8 mouse cellular contexts compared by ENCODE assay signal in genomic region chr4:117251801-117252316, GRCm38 (mm10). TPM values are rescaled to one million over a fixed set of nuclear protein-coding genes. Genes with fewer than 3 reads are reported as not detected.
DNase-seq lines count a peak whose midpoint lies in the region; ATAC-seq lines count a peak whose summit lies in the region.

TSS of gene Tmem53 (plus strand) at chr4:117251951.
TSS of gene Armh1 (minus strand) at chr4:117252125.

- peak within 1 kb of the TSS; percentile 92 for H3K27ac ChIP-seq in hindbrain, embryonic 10.5 days

- peaks cover 12% of the 10 kb centered on the region; the same call in 1 of the 2 replicates for H3K27me3 ChIP-seq in hindbrain, embryonic 10.5 days (ENCODE audit: insufficient read depth, poor library complexity, severe bottlenecking)

- H3K4me1 ChIP-seq in hindbrain, embryonic 10.5 days (replicated peaks), result peaks cover 42% of the 10 kb centered on the region

- H3K4me3 ChIP-seq in hindbrain, embryonic 10.5 days, result peak within 1 kb of the TSS; percentile 72

- peak; percentile 97 for DNase-seq in NIH3T3 (ENCODE audit: low read depth)
- peak; percentile 66 for DNase-seq in cerebellum, adult 9-10 months
- peak; percentile 98 for DNase-seq in hindbrain, embryonic 10.5 days (ENCODE audit: low spot score)
- DNase-seq in layer of hippocampus, postnatal 14 days (ENCODE audit: low spot score in 2 of 2), result peak; percentile 68 to 72
- DNase-seq in lung, postnatal 14 days, result peak; percentile 91
- DNase-seq in retina, adult 2 months (ENCODE audit: low read depth, low spot score), result peak; percentile 69
- DNase-seq in thymus, postnatal 25 days, result peak; percentile 89

- no peaks in the 10 kb centered on the region for H3K9me3 ChIP-seq in hindbrain, embryonic 10.5 days

- no peaks in the 10 kb centered on the region for H3K36me3 ChIP-seq in hindbrain, embryonic 10.5 days

- under 1% methylated on average over 43 of the region's 43 CpGs for WGBS in hindbrain, embryonic 10.5 days

- ATAC-seq in frontal cortex, adult (ENCODE audit: low TSS enrichment), result peak; percentile 96

RNA-seq across cellular contexts. Expression of gene Tmem53, which starts in this region (rescaled TPM):
- 10.7 and 13.1 TPM in 2 replicates for polyA plus RNA-seq in hindbrain, embryonic 10.5 days (2016; fragmentation: Nextera tagmentation; extraction: Ambion mirVana)
- total RNA-seq in layer of hippocampus, postnatal 14 days (2021), result 1 to 10 TPM; 3.5 to 5.1 TPM

RNA-seq across cellular contexts. Expression of gene Armh1, which starts in this region (rescaled TPM):
- polyA plus RNA-seq in hindbrain, embryonic 10.5 days (2016; fragmentation: Nextera tagmentation; extraction: Ambion mirVana), result 0.39 and 0.62 TPM in 2 replicates
- 1 to 10 TPM; 1.1 to 1.4 TPM for total RNA-seq in layer of hippocampus, postnatal 14 days (2021)

Comparison
In these comparisons a context has a peak if more than half of its experiments do, and no peak if none do; other contexts are left out.
1. Peak in every context shown above with its lines: DNase-seq, ATAC-seq, H3K4me3 ChIP-seq and H3K27ac ChIP-seq.